Mouse (Mus musculus) thymus, adult 2 months (tissue): ENCODE data around the gene Rheb.

ENCODE experiments used
- CTCF ChIP-seq: fragments of 200-500 bp; IDR thresholded peaks from 2 replicates; pipeline ENCODE4 v1.5.1; 2012; ENCODE audit warnings: mild to moderate bottlenecking, control low read depth, low read length, moderate library complexity, borderline replicate concordance; ENCODE audit not compliant: control insufficient read depth, poor library complexity, insufficient read depth; ENCODE audit errors: extremely low read depth
- POLR2A ChIP-seq: fragments of 200-500 bp; IDR thresholded peaks from 2 replicates; pipeline ENCODE4 v1.6.1; 2012; ENCODE audit warnings: mild to moderate bottlenecking, low read length, control low read depth, moderate library complexity; ENCODE audit not compliant: control insufficient read depth, poor library complexity, insufficient read depth; ENCODE audit errors: extremely low read depth

DNA sequence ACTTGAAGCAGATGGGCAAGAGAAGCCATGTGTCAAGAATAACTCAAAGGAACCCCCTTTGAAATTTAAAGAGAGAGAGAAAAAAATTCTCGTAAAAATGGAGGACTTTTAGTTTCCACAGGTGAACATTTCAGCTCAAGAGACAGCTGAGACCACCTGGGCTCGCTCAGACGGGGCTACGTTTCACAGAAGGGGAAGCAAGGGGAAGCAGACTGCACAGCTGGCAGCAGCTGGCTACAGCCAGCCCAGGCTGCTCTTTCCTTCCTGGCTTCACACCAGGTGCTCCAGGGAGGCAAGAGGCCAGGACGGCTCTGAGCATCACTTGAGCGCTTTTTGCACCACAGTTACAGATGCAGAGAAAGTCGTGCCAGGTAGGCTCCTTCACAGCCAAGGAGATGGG, 44.6 kb downstream of the Rheb start:
- TF ChIP-seq POLR2A (no peak), CTCF (no peak)
